Mouse (Mus musculus) embryonic facial prominence, embryonic 14.5 days (tissue): ENCODE results near the gene Fry. TPM values are rescaled to one million over a fixed set of nuclear protein-coding genes. Genes with fewer than 3 reads are reported as not detected.

ENCODE experiments used
- ATAC-seq: fragments of 200-750 bp; cut with Nextera tagmentation; 2 replicates; pipeline ENCODE4 v1.8.0; 2017; ENCODE audit warnings: low read depth, moderate number of reproducible peaks, moderate TSS enrichment
- DNase-seq: peaks from one replicate; pipeline ENCODE4 v3.0.0-alpha.2; 2015; ENCODE audit warnings: low spot score
- H3K27ac ChIP-seq: fragments of 300-500 bp; sonication (generic); replicated peaks from 2 replicates; pipeline ENCODE4 v1.5.1; 2014; ENCODE audit warnings: low read depth, mild to moderate bottlenecking, low read length, moderate library complexity
- H3K27me3 ChIP-seq: fragments of 300-500 bp; sonication (generic); replicated peaks from 2 replicates; pipeline ENCODE4 v1.6.1; 2014; ENCODE audit warnings: low read length; ENCODE audit not compliant: control insufficient read depth, insufficient read depth
- H3K36me3 ChIP-seq: fragments of 300-500 bp; sonication (generic); 2 replicates; pipeline ENCODE4 v1.6.1; 2014; ENCODE audit warnings: low read length, mixed read lengths; ENCODE audit not compliant: control insufficient read depth, insufficient read depth
- H3K4me1 ChIP-seq: fragments of 300-500 bp; sonication (generic); 2 replicates; pipeline ENCODE4 v1.6.1; 2014; ENCODE audit warnings: antibody characterized with exemption, low read length; ENCODE audit not compliant: control insufficient read depth, insufficient read depth
- H3K4me2 ChIP-seq: fragments of 300-500 bp; sonication (generic); 2 replicates; pipeline ENCODE4 v1.6.1; 2014; ENCODE audit warnings: low read depth, mild to moderate bottlenecking, low read length, moderate library complexity, mixed read lengths
- H3K4me3 ChIP-seq: fragments of 300-500 bp; sonication (generic); 2 replicates; pipeline ENCODE4 v1.5.1; 2014; ENCODE audit warnings: low read depth, mild to moderate bottlenecking, low read length
- H3K9ac ChIP-seq: fragments of 300-500 bp; sonication (generic); 2 replicates; pipeline ENCODE4 v1.6.1; 2014; ENCODE audit warnings: low read depth, mild to moderate bottlenecking, low read length, moderate library complexity, mixed read lengths
- H3K9me3 ChIP-seq: fragments of 300-500 bp; sonication (generic); 2 replicates; pipeline ENCODE4 v1.6.1; 2016; ENCODE audit warnings: low read length; ENCODE audit not compliant: control insufficient read depth
- WGBS: fragments of 180-500 bp; shearing (Covaris S2); extraction: QIAGEN DNeasy Blood & Tissue Kit; methylation state at CpG from one replicate; pipeline ENCODE4 v1.1.7; 2014; 5-methylcytosine and 5-hydroxymethylcytosine counted together
- polyA plus RNA-seq: library from polyadenylated mRNA; unstranded; fragments of >200 nt; fragmentation: Nextera tagmentation; extraction: Ambion mirVana; gene quantifications from 2 replicates; pipeline ENCODE4 v1.2.1, GENCODE M21; 2014

Fry gene
- polyA plus RNA-seq, 1 experiment from 2014 or later = 15.1 TPM

DNA sequence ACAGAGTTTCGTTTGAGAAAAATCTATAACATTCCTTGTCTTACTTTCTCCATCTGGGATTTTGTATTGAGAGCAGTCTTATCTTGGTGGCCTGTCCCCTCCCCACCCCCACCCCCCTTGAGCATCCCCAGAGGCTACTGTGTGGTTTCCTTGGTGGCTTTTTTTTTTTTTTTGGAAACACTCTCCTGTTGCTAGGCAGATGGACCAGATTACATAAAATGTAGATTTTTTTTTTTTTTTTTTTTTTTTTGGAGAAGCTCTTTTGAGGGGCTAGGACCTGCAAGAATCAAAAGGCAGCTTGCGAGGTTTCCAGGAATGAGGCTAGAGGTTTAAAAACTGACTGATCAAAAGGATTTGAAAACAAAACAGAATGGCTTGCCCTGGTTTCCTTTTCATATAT, 48.8 kb downstream of the Fry start:
- WGBS = 36% methylated on average over 2 of the region's 2 CpGs
- ATAC-seq = no peak
- no peak for DNase-seq
- Histone ChIP-seq H3K27me3 (no peaks in the 10 kb centered on the region), H3K4me3 (no peak overlapping the region), H3K4me1 (no peaks in the 10 kb centered on the region), H3K9me3 (no peaks in the 10 kb centered on the region), H3K36me3 (no peaks in the 10 kb centered on the region), H3K9ac (no peak overlapping the region), H3K27ac (no peak overlapping the region), H3K4me2 (no peak overlapping the region)

DNA sequence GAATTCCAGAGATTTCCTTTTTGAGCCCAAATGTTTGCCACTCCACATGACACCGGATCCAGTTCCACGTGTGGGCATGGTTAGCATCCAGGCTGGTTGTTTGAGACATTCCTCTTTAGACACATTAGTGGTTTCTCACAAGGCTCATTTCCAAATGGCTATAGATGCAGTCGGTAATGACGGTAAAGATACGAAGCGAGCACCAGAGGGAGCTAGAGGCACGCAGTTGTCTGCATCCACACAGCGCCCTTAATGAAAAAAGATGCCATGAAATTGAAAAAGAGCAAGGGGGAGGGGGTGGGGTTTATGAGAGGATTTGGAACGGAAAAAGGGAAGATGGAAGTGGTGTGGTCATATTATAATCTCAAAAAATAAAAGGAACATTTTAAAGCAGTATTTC, 50.3 kb downstream of the Fry start:
- Histone ChIP-seq H3K4me3 (no peak overlapping the region), H3K4me2 (no peak overlapping the region), H3K9me3 (no peaks in the 10 kb centered on the region), H3K27ac (no peak overlapping the region), H3K27me3 (no peaks in the 10 kb centered on the region), H3K4me1 (no peaks in the 10 kb centered on the region), H3K9ac (no peak overlapping the region), H3K36me3 (no peaks in the 10 kb centered on the region)
- ATAC-seq (peak; percentile 92), DNase-seq (peak; percentile 92)
- WGBS = 3% methylated on average over 9 of the region's 9 CpGs

DNA sequence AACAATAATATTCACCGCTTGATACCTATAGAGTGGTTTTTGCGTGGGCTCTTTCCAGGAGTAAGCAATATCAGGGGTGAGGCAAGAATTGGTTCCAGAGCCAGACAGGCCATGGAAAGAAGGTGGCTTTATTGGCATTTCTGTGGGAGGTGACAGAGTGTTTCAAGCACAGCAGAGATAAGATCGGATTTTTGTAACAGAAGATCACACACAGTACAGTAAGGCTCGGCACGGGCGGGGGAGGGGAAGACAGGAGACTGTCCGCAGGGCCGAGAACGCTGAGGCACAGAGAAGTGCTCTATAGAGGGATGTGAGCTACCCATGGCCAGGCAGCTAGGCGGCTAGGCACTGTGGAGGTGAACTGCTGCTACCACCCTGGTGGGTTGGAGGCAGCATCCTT, 53.1 kb downstream of the Fry start:
- 54% methylated on average over 10 of the region's 10 CpGs for WGBS
- H3K4me2 ChIP-seq = no peak overlapping the region
- no peak overlapping the region for H3K27ac ChIP-seq
- H3K4me3 ChIP-seq = no peak overlapping the region
- ATAC-seq (no peak), DNase-seq (no peak)
- H3K27me3 ChIP-seq = no peaks in the 10 kb centered on the region
- H3K36me3 ChIP-seq = no peaks in the 10 kb centered on the region
- H3K9me3 ChIP-seq = peaks cover 8% of the 10 kb centered on the region; the same call in 1 of the 2 replicates
- H3K9ac ChIP-seq = no peak overlapping the region
- no peaks in the 10 kb centered on the region for H3K4me1 ChIP-seq

DNA sequence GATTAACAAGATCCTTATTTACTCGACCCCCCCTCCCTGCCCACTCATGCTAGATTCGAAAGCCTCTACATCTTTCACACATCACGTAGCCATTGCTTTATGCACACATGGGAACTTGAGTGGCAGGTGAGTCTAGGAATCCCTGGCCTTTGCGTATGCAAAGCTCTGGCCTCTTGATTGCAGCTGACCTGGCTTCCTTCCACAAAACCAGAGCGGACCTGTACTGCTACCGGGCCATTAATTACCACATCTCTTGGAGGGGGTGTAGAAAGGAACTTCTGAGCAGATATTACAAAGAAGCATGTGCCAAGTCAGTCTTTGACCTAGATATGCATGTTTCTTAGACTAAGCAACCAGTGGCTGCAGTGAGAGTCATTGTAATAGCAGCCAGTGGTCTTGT, 55.4 kb downstream of the Fry start:
- ATAC-seq (no peak), DNase-seq (no peak)
- Histone ChIP-seq H3K9ac (no peak overlapping the region), H3K27ac (no peak overlapping the region), H3K9me3 (peaks cover 8% of the 10 kb centered on the region; the same call in 1 of the 2 replicates), H3K4me1 (no peaks in the 10 kb centered on the region), H3K4me3 (no peak overlapping the region), H3K36me3 (no peaks in the 10 kb centered on the region), H3K27me3 (no peaks in the 10 kb centered on the region), H3K4me2 (no peak overlapping the region)
- 76% methylated on average over 6 of the region's 6 CpGs for WGBS

DNA sequence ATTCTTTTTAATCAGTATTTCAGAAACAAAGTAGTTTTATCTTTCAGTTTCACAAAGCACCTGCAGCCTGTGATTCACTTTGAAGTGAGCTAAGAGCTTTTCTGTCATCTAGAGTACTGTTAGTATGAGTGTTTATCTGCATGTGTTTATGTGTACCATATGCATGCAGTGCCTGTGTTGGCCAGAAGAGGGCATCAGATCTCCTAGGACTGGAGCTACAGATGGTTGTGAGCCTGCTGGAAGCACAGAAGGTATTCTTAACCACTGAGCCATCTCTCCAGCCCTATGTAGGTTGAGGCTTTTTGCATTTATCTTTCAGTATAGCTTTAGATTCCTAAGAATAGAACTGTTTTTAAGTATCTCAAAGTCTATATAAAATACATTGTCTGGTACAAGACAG, 56.5 kb downstream of the Fry start:
- no peaks in the 10 kb centered on the region for H3K36me3 ChIP-seq
- no peaks in the 10 kb centered on the region for H3K27me3 ChIP-seq
- no peak overlapping the region for H3K27ac ChIP-seq
- H3K4me1 ChIP-seq = no peaks in the 10 kb centered on the region
- H3K9me3 ChIP-seq = peaks cover 8% of the 10 kb centered on the region; the same call in 1 of the 2 replicates
- no peak overlapping the region for H3K4me2 ChIP-seq
- ATAC-seq (no peak), DNase-seq (no peak)
- no peak overlapping the region for H3K9ac ChIP-seq
- no peak overlapping the region for H3K4me3 ChIP-seq

DNA sequence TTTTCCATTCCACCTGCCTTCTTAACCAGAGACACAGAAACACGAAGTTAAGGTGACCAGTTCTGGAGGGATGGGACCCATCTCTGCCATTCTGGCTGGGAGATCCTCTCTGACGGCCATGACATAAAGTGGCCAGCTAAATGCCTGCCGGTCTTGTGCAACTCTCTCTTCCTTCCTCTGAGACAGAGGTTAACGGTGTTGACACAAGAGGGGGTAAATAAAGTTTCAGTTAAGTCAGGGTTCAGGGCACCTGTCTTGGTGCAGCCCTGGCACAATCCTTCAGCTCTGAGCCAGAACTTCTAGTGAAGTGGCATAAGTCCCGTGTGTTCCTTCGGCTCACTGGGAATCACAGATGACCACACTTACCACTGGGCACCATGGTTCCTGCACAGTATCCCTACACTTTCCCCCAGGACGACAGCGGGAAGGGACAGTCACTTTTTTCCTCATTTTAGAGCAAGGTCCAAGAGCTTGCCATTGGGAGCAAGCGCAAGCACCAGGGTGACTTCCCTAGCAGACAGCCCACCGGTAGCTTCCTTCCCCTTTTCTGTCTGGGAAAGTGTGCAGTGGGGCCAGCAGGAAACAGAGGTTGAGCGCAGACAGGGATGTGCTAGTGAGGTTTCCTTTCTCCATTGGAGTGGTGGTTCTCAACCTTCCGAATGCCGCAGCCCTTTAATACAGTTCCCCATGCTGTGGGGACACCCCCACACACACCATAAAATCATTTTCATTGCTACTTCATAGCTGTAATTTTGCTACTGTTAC, 58.0 kb downstream of the Fry start:
- no peak overlapping the region for H3K27ac ChIP-seq
- peaks cover 8% of the 10 kb centered on the region; the same call in 1 of the 2 replicates for H3K9me3 ChIP-seq
- ATAC-seq = no peak
- WGBS = 83% methylated on average over 13 of the region's 13 CpGs
- no peak overlapping the region for H3K9ac ChIP-seq
- DNase-seq = no peak
- H3K4me1 ChIP-seq = no peaks in the 10 kb centered on the region
- no peaks in the 10 kb centered on the region for H3K36me3 ChIP-seq
- no peak overlapping the region for H3K4me2 ChIP-seq
- no peaks in the 10 kb centered on the region for H3K27me3 ChIP-seq
- H3K4me3 ChIP-seq = no peak overlapping the region

DNA sequence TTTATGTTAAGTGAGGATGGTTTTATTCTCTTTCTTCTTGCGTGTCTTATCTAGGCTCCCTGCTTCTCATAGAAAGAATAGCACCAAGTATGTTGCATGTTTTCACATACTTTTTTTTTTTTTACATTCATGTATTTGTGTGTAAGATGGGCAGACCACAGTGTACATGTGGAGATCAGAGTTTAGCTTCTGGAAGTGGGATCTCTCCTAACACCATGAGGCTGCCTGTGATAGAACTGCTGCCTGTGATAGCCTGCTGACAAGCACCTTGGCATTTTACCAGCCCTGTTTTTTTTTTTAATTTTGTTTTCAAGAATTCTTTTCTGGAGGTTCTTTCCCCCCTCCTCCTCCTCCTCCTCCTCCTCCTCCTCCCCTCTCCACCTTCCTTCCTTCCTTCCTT, 59.3 kb downstream of the Fry start:
- H3K4me1 ChIP-seq = no peaks in the 10 kb centered on the region
- no peak overlapping the region for H3K9ac ChIP-seq
- H3K27ac ChIP-seq = no peak overlapping the region
- ATAC-seq (no peak), DNase-seq (no peak)
- WGBS = 85% methylated on average over 1 of the region's 1 CpGs
- no peaks in the 10 kb centered on the region for H3K27me3 ChIP-seq
- no peak overlapping the region for H3K4me2 ChIP-seq
- peaks cover 8% of the 10 kb centered on the region; the same call in 1 of the 2 replicates for H3K9me3 ChIP-seq
- no peak overlapping the region for H3K4me3 ChIP-seq
- no peaks in the 10 kb centered on the region for H3K36me3 ChIP-seq

DNA sequence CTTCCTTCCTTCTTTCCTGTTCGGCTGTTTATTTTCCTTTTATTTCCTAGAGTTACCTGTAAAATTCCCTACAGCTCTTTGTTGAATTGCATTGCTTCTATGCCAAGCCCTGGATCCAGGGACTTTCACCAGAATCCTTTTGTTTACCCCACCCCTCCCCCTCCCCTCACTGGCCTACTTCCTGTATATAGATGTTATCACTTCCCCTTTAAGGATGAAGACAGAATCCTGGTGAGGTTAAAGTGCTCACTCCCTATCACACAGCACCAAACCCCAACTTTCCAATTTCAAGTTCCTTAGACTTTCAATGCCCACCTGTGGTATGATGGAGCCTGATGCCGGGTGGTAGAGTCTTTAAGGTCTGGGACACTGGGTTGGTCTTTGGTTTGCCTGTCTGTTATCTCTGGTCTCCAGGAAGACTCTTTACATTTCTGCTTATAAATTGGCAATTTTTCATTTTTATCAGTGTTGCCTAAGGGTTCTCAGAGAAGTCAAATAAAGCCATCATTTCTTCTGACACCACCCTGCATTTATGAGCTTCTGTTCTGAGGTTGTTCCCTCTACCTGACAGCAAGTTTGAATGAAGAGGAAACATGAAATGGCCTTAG, 59.9 kb downstream of the Fry start:
- Histone ChIP-seq H3K9me3 (peaks cover 11% of the 10 kb centered on the region; the same call in 1 of the 2 replicates), H3K4me1 (no peaks in the 10 kb centered on the region), H3K4me2 (no peak overlapping the region), H3K4me3 (no peak overlapping the region), H3K27ac (no peak overlapping the region), H3K36me3 (no peaks in the 10 kb centered on the region), H3K9ac (no peak overlapping the region), H3K27me3 (no peaks in the 10 kb centered on the region)
- ATAC-seq = no peak
- DNase-seq = no peak
- 84% methylated on average over 1 of the region's 2 CpGs for WGBS
